Mouse (Mus musculus): ENCODE measurements at regions not wholly inside any gene's neighbourhood (a gene's known extent, or its start where the extent isn't known, plus 50 kb on each side); places are given as distances from the start of the nearest gene placed in this dataset.

- no peak for TF ChIP-seq CTCF (IDR thresholded peaks at IDR 0.05)
- no peak for TF ChIP-seq EP300 (IDR thresholded peaks at IDR 0.05)
Observed at GRCm38 (mm10) chr9:68341511-68341910, 312.1 kb upstream of the Rora start.

All from lung, postnatal 0 days (tissue).